Mouse (Mus musculus) limb, embryonic 10.5 days (tissue): Measurements from ENCODE around the gene Pax7. TPM values are rescaled to one million over a fixed set of nuclear protein-coding genes. Genes with fewer than 3 reads are reported as not detected.

Experiments
- DNase-seq: peaks from one replicate; pipeline ENCODE4 v3.0.0-alpha.2; 2017; ENCODE audit warnings: low spot score
- H3K27ac ChIP-seq: fragments of 300-500 bp; sonication (generic); 2 replicates; pipeline ENCODE4 v1.5.1; 2016; ENCODE audit warnings: mild to moderate bottlenecking
- H3K27me3 ChIP-seq: fragments of 300-500 bp; sonication (generic); 2 replicates; pipeline ENCODE4 v1.6.1; 2016; ENCODE audit warnings: low read depth, mild to moderate bottlenecking; ENCODE audit not compliant: poor library complexity, severe bottlenecking
- H3K36me3 ChIP-seq: fragments of 300-500 bp; sonication (generic); 2 replicates; pipeline ENCODE4 v1.6.1; 2016; ENCODE audit warnings: mild to moderate bottlenecking, moderate library complexity
- H3K4me1 ChIP-seq: fragments of 300-500 bp; sonication (generic); 2 replicates; pipeline ENCODE4 v1.6.1; 2016
- H3K4me3 ChIP-seq: fragments of 300-500 bp; sonication (generic); 2 replicates; pipeline ENCODE4 v1.5.1; 2016; ENCODE audit warnings: mild to moderate bottlenecking, moderate library complexity
- H3K9me3 ChIP-seq: fragments of 300-500 bp; sonication (generic); replicated peaks from 2 replicates; pipeline ENCODE4 v1.6.1; 2016; ENCODE audit warnings: mild to moderate bottlenecking
- WGBS: fragments of 180-500 bp; shearing (Covaris S2); methylation state at CpG from one replicate; pipeline ENCODE4 v1.1.7; 2016; 5-methylcytosine and 5-hydroxymethylcytosine counted together
- polyA plus RNA-seq: library from polyadenylated mRNA; unstranded; fragments of >200 nt; fragmentation: Nextera tagmentation; extraction: Ambion mirVana; gene quantifications from 2 replicates; pipeline ENCODE4 v1.2.1, GENCODE M21; 2016

Pax7 gene
- polyA plus RNA-seq, 1 experiment from 2014 or later = 0.14 TPM

- Histone ChIP-seq H3K27me3 (peaks cover 100% of the 10 kb centered on the region), H3K4me3 (no peak overlapping the region), H3K9me3 (no peaks in the 10 kb centered on the region), H3K36me3 (no peaks in the 10 kb centered on the region), H3K4me1 (peaks cover 37% of the 10 kb centered on the region), H3K27ac (no peak overlapping the region)
- no peak for DNase-seq
- WGBS = under 1% methylated on average over 37 of the region's 37 CpGs
Measured at GRCm38 (mm10) chr4:139828283-139828678, 5.0 kb downstream of the Pax7 start.

- no peak for DNase-seq
- H3K9me3 ChIP-seq = no peaks in the 10 kb centered on the region
- under 1% methylated on average over 30 of the region's 30 CpGs for WGBS
- H3K4me3 ChIP-seq = no peak overlapping the region
- no peak overlapping the region for H3K27ac ChIP-seq
- peaks cover 37% of the 10 kb centered on the region for H3K4me1 ChIP-seq
- H3K36me3 ChIP-seq = no peaks in the 10 kb centered on the region
- H3K27me3 ChIP-seq = peaks cover 100% of the 10 kb centered on the region
Measured at GRCm38 (mm10) chr4:139827501-139828282, 5.6 kb downstream of the Pax7 start.

- Histone ChIP-seq H3K4me3 (no peak overlapping the region), H3K27me3 (peaks cover 100% of the 10 kb centered on the region), H3K36me3 (no peaks in the 10 kb centered on the region), H3K9me3 (no peaks in the 10 kb centered on the region), H3K4me1 (peaks cover 40% of the 10 kb centered on the region), H3K27ac (no peak overlapping the region)
- 3% methylated on average over 3 of the region's 3 CpGs for WGBS
- no peak for DNase-seq
Measured at GRCm38 (mm10) chr4:139826231-139826630, 7.1 kb downstream of the Pax7 start.

- no peak overlapping the region for H3K4me3 ChIP-seq
- H3K4me1 ChIP-seq = peaks cover 42% of the 10 kb centered on the region
- no peaks in the 10 kb centered on the region for H3K9me3 ChIP-seq
- no peak for DNase-seq
- H3K27me3 ChIP-seq = peaks cover 100% of the 10 kb centered on the region
- under 1% methylated on average over 14 of the region's 14 CpGs for WGBS
- H3K36me3 ChIP-seq = no peaks in the 10 kb centered on the region
- no peak overlapping the region for H3K27ac ChIP-seq
Measured at GRCm38 (mm10) chr4:139825326-139826112, 7.8 kb downstream of the Pax7 start.

- no peak for DNase-seq
- Histone ChIP-seq H3K27ac (no peak overlapping the region), H3K27me3 (peaks cover 100% of the 10 kb centered on the region), H3K4me1 (peaks cover 43% of the 10 kb centered on the region), H3K4me3 (no peak overlapping the region), H3K9me3 (no peaks in the 10 kb centered on the region), H3K36me3 (no peaks in the 10 kb centered on the region)
- 2% methylated on average over 22 of the region's 22 CpGs for WGBS
Measured at GRCm38 (mm10) chr4:139824572-139825325, 8.6 kb downstream of the Pax7 start.

- Histone ChIP-seq H3K36me3 (no peaks in the 10 kb centered on the region), H3K4me1 (peaks cover 47% of the 10 kb centered on the region), H3K27ac (peak overlapping the region; percentile 30; the same call in 1 of the 2 replicates), H3K9me3 (no peaks in the 10 kb centered on the region), H3K4me3 (peak overlapping the region; percentile 21), H3K27me3 (peaks cover 100% of the 10 kb centered on the region)
- peak; percentile 60 for DNase-seq
- whole genome bisulfite sequencing = under 1% methylated on average over 32 of the region's 32 CpGs
Measured at GRCm38 (mm10) chr4:139823870-139824472, 9.4 kb downstream of the Pax7 start.

GRCm38 (mm10) chr4:139823138-139823869 is 10.0 kb downstream of the Pax7 start:
- H3K27ac ChIP-seq = no peak overlapping the region; the same call in 1 of the 2 replicates
- peak overlapping the region; percentile 21; the same call in 1 of the 2 replicates for H3K4me3 ChIP-seq
- peaks cover 54% of the 10 kb centered on the region for H3K4me1 ChIP-seq

GRCm38 (mm10) chr4:139822214-139823137 is 10.9 kb downstream of the Pax7 start:
- peak; percentile 55 for DNase-seq
- under 1% methylated on average over 28 of the region's 28 CpGs for WGBS

More at GRCm38 (mm10) chr4:139823138-139823869, 10.0 kb downstream of the Pax7 start:
- WGBS = under 1% methylated on average over 44 of the region's 44 CpGs
- peak; percentile 68 for DNase-seq
- Histone ChIP-seq H3K9me3 (no peaks in the 10 kb centered on the region), H3K27me3 (peaks cover 100% of the 10 kb centered on the region), H3K36me3 (no peaks in the 10 kb centered on the region)

GRCm38 (mm10) chr4:139821491-139822160 is 11.7 kb downstream of the Pax7 start:
- H3K27ac ChIP-seq = peak overlapping the region; percentile 71
- H3K27me3 ChIP-seq = peaks cover 100% of the 10 kb centered on the region
- H3K4me3 ChIP-seq = peak overlapping the region; percentile 40
- under 1% methylated on average over 65 of the region's 65 CpGs for WGBS
- peak; percentile 77 for DNase-seq
- H3K4me1 ChIP-seq = peaks cover 62% of the 10 kb centered on the region
- H3K9me3 ChIP-seq = no peaks in the 10 kb centered on the region
- no peaks in the 10 kb centered on the region for H3K36me3 ChIP-seq

More at GRCm38 (mm10) chr4:139822214-139823137, 10.9 kb downstream of the Pax7 start:
- H3K27me3 ChIP-seq = peaks cover 100% of the 10 kb centered on the region
- no peaks in the 10 kb centered on the region for H3K36me3 ChIP-seq
- H3K4me3 ChIP-seq = peak overlapping the region; percentile 40
- H3K27ac ChIP-seq = peak overlapping the region; percentile 71; the same call in 1 of the 2 replicates
- peaks cover 57% of the 10 kb centered on the region for H3K4me1 ChIP-seq
- H3K9me3 ChIP-seq = no peaks in the 10 kb centered on the region

GRCm38 (mm10) chr4:139821071-139821470 is 12.3 kb downstream of the Pax7 start:
- no peaks in the 10 kb centered on the region for H3K36me3 ChIP-seq
- peak overlapping the region; percentile 71 for H3K27ac ChIP-seq
- peaks cover 100% of the 10 kb centered on the region for H3K27me3 ChIP-seq
- peak overlapping the region; percentile 40 for H3K4me3 ChIP-seq
- no peaks in the 10 kb centered on the region for H3K9me3 ChIP-seq
- 1% methylated on average over 22 of the region's 22 CpGs for WGBS
- DNase-seq = no peak
- peaks cover 62% of the 10 kb centered on the region for H3K4me1 ChIP-seq
